Mouse (Mus musculus): ENCODE measurements around the gene Slc15a1.
A peak's percentile ranks its signal among the peaks of the same experiment; 100 is the strongest.

Gene Slc15a1

DNA sequence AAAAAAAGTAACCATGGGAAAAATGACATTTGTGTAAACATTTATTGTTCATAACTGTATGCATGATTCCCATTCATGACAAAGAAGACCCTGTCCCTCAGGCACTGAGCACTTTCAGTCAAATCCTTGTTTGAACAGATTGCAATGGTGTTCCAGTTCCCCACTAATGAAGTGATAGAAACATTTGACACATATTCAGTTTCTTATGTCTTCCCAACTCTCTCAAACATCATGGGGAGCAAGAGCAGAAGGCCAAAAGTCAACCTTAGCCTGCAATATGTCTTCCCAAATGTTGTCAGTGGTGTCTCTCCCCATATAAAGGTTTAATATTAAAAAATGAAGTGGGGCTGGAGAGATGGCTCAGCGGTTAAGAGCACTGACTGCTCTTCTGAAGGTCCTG, 19.3 kb downstream of the Slc15a1 start:
- no peak for DNase-seq

DNA sequence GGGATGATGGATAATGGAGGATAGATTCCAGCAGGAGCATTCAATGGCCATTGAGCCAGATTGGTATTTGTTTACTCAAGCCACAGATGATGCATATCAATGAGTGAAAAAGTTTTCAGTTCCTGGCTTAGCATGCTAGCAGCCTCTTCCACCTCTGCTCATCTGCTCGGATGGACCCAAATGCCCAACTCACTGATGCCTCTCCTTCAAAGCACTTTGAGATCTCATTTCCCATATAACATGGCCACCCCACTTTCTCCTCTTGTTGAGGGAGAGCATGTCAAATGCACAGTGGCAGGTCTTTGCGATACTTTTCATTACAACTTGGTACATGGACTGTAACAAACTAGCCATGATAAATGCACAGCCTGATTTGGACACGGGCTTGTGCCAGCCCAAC, 20.6 kb downstream of the Slc15a1 start:
- DNase-seq: no peak

DNA sequence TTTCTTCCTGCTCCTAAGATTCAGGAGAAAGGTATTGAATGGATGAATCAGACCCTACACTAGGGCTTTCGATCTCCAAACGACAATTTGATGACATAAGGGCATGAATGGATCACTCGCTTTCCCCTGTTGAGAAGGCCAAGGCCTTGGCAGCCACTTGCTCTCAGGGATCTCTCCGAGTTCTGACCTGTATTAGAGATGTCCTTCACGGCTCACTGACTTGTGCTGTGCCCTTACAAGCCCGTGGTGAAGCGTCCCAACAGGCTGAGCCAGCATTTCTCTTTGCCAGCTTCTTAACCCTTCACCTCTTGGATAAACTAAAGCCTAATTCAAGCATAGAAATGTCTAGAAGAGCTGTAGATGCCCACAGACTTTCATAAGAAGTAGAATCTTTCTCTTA, 22.9 kb downstream of the Slc15a1 start:
- no peak for DNase-seq

DNA sequence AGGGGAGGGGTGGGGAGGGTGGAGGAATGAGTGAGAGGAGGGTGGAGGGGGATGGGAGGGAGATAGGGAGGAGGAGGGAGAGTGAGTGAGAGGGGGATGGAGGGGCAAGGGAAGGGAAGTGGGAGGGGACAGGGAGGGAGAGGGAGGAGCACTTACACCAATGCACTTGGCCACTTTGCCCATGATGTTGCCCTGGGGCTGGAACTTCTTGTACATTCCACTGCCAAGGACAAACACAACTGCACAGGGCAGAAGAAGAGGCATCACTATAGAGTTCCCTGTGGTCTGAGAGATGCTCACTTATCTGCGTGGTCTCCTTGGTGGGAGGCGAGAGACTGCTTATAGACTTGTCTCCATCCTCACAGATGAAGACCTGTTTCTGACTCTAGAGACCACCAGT, 23.5 kb downstream of the Slc15a1 start:
- no peak for DNase-seq

DNA sequence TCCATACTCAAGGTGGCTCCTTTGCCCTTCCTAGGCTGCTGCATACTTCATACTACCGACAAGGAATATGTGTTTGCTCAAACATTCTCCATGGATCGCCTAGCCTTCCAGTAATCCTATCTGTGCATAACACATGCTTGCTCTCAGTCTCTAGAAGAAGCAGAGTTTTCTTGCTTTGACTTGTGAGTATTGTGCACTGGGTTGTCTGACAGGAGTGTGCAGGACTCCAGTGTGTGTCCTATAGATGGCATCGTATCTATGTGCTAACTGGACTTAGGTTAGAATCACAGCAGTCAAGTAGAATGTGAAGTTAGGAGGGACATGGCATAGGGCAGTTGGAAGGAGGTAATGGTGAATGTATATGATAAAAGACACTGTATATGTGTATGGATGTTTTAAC, 26.0 kb downstream of the Slc15a1 start:
- no peak for DNase-seq

DNA sequence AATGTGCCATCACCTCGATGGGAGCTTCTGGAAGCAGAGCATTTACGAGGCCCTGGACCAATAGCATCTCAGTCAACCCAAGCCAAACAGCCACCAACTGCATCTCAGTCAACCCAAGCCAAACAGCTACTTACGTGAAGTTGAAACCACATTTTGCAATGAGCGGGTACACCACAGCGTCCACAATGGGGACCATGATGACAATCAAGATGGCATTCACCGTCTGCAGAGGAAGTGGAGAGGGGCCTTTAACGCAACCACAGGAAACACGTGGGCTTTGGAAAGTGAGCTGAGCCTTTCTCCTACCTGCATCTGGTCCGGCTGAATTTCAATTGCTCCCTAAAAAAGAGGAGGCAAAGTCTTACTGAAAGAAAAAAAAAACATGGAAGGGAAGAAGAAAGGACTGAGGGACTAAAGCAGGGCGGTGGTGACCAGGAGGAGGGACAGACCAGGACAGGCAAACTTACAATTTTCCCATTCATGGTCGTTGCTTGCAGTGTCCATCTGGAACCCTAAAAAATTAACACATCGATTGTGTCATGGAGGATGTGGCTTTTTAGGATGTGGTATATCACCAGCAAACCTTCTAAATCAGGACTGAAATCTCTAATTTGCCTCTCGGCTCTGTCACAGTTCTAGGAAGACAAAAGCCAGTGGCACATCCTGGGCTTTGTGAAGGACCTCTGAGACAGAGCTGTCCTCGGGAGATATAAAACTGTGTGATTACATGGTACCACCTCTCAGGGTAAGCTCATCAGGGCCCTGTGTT, 26.9 kb downstream of the Slc15a1 start:
- no peak for DNase-seq

DNA sequence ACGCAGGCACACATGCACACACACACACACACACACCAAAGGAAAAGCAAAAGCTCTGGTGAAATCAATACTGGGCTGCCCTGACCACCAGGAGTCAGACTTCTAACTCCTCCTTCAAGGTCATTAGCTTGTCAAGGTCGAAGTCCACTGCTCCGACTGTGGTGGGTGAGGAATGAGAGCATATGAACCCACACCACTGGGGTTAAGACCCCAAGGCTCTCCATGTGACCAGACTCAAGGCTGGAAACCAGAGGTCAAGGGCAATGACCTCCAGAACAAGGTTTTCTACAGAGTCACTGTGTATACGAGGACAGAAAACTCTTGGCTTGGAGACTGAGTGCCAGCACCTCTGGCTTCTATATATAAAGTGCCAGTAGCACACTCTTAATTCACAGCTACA, 31.2 kb downstream of the Slc15a1 start:
- DNase-seq: no peak

DNA sequence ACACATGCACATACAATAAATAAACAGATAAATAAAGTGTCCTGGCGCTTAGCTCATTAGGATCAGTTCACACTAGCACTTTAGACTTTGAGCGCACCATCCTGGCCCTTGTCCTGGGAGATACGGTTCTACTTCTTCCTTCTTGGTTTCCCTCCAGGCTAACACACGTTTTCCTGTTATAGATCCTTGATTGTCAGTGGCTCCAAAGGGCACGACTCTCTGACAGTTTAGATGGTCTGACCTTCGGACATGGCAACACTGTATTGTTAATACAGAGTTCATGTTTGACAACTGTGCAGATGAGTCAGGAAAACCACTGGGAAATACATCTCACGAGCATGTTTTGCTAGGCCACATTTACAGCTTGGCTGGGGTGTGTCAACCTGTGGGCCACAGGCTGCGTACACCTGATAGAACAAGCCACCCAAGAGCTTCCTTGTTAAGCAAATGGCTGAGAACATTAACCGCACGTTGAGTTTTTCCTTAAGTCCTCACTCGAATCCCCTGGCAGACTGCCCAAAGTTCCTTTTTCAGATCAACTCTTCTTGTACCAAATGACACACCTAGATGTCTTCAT, 33.4 kb downstream of the Slc15a1 start:
- DNase-seq: no peak

DNA sequence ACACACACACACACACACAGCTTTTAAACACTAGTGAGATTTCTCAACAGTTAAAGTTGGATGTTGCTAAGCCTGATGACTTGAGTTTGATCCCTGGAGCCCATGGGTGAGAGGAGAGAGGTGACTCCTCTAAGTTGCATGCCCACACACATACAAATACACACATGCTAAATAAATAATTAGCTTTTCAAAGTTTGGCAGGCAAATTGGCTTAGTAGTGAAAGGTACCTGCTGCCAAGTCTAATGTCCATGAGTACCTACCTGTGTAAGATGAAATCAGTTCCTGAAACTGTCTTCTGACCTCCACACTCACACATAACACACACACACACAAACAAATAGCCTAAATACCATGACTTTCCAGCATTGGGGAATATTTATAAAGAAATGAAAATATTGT, 35.5 kb downstream of the Slc15a1 start:
- no peak for DNase-seq

DNA sequence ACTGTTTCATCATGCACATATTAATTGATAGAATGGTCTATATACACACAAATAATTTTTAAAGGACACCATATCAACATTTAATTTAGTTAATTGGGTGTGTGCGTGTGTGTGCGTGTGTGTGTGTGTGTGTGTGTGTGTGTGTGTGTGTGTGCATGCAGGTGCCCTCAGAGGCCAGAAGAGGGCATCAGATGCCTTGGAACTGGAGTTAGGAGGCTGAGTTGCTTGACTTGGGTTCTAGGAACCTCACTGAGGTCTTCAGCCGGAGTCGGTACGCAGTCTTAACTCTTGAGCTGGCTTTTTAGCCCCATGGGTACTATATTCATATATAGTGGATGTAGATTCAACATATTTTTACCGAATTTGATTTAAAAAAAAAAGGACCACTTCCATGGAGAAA, 37.4 kb downstream of the Slc15a1 start:
- no peak for DNase-seq

DNA sequence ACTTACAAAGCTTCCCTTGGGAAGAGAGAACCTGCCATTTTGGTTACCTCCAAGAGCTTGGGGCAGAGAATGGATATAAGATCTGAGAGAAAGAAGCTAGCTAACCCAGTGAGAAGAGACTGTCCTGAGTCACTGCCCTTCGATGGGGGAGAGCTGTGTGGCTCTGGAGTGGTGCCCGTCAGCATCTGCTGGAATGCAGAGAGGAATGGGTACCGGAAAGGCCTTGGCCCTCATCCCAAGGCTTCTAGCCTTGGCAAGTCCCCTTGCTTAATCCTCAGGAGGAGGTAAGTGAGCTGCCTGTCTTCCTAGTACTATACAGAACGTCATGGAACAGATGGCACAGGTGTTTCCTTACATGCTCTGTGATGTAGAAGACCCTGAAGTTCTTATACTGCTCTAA, 38.6 kb downstream of the Slc15a1 start:
- no peak for DNase-seq

DNA sequence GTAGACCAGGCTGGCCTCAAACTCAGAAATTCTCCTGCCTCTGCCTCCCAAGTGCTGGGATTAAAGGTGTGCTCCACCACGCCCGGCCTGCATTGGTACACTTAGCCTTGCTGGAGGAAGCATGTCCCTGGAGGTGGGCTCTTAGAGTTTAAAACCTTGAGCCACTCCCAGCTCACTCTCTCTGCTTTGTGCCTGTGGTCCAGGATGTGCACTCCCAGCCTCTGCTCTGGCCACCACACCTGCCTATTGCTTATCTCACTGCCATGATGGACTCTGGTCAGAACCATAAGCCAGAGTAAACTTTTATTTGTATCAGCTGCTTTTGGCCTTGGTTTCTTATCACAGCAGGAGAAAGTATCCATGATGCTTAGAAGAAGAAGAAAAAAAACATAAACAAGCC, 40.7 kb downstream of the Slc15a1 start:
- DNase-seq: no peak

DNA sequence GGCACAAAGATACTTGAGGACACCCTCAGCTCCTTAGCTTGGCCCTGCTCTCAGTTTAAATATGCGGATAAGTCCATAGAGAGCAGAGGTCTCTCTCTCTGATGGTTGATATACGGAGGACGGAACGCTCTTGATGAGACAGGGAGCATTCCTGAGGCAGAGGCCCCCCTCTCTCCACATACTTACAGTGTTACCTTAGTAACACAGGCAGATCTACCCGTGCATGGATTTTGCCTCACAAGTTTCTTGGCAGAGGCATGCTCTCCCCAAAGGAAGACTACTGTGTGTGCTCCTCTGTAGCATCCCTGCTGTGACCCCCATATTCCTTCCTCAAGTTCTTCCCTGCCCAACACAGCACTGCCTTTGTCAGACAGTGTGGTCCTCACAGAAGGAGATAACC, 42.3 kb downstream of the Slc15a1 start:
- DNase-seq: no peak

DNA sequence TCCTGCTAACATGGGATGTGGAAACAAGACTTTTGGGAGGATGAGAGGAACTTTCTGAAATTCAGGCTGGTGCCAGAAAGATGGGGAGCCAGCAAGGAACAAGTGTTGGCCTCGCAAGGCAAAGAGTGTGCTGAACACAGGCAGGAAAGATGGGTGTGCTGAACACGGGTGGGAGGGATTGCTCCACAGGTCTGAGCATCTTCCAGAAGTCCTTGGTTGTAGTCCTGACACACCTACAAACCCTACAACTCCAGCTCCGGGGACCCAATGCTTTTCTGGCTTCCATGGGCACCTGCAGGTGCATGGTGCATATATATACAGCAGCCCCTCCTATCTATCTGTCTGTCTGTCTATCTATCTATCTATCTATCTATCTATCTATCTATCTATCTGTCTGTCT, 44.1 kb downstream of the Slc15a1 start:
- DNase-seq: no peak

DNA sequence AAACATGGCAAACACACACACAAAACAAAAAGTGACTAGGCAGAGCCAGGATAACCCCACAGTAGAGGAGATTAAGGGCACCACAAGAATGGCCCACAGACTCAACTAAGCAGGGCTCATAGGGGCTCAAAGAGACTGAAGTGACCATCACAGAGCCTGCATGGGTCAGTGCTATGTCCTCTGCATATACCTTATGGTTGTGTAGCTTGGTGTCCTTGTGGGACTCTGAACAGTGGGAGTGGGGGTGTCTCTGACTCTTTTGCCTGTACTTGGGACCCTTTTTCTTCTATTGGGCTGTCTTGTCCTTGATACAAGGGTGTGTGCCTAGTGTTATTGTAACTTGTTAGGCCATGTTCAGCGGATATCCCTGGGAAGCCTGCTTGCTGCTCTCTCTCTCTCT, 46.5 kb downstream of the Slc15a1 start:
- no peak for DNase-seq

DNA sequence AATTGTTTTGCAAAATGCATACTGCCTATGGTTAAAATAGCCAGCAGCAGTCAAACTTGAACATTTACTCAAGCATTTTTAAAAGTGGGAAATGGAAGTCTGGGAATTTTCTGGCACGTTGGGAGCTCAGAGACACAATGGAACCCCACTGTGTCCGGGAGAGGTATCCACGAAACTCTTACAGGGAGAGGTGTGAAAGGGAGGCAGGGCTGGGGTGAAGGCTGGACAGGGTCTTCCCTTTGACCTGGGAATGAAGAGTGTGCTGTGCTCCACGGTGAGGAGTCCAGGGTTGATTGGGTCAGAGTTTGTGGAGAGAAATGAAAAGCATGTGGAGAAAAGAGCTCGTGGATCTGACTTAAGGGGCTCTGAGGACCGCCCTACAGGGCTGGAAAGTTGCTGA, 47.5 kb downstream of the Slc15a1 start:
- no peak for DNase-seq

DNA sequence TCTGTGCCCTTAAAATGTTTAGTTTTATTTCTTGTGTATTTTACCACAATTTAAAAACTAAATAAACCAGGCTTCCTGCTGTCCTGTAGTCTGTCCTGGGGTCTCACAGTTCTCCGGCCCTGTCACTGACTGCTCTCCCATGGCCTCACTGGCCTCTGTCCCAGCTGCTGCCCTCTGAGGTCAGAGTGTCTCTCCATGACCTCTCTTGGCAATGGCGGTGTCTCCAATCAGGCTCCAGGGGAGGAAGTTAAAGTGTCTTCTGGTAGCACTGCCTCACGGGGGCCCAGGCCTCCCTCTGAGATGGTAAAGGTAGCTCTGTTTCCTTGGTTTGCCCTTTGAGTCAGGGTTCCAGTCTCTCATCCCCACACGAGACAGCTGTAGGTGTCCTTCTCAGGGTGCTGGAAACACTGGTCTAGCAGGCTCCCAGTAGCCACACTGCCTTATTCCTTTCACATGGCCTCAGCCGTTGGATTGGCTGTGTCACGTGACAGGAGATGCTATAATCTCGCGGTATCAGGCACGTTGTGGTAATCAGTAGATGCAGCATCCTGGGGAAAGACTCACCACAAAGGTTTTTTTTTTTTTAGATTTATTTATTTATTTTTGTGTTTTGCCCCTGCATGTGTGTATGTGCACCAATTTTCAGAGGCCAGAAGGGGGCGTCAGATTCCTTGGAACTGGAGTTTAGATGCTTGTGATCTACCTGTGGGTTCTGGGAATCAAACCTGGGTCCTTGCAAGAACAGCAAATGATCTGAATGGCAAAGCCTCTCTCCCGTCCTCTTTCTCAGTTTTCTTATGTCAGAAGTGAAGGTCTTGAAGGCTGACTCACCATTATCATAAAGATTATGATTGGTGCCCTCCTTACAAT, 48.4 kb downstream of the Slc15a1 start:
- no peak for DNase-seq

DNA sequence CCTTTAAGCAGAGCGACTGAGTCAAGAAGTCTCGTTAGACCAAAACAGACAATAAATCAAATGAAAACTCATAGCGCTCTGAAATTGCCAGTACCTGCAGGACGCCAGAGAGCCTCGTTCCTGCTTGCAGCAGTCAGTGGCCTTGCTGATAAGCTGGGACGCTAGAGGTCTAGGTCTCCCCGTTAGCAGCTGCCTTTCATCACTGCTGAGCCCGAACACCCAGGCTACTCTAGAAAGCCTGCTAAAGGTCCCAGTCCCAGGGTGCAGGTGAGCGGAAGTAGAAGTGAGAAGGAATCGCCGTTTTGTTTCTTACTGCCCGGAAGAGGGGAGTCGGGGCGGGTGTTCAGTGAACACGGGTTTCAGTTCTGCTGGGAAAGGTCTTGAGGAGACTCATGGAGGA, 49.1 kb downstream of the Slc15a1 start:
- no peak for DNase-seq

DNA sequence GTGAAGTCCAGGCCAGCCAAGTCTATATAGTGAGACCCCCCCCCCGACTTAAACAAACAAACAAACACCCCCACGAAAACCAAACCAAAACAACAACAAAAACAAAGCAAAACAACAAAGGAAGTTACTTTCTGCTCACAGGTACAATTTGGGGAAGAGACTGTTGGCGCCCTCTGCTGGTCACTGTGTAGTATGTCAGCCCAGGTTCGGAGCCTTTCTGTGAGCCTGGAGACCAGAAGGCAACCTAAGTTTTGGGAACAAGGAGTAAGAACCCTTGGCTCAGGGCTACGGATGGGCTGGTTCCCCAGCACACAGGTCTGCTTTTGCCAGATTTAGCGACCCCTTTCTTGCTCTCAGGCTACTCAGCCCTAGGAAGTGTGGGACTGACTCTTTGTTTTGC, 49.5 kb downstream of the Slc15a1 start:
- peak; percentile 48 to 68 for DNase-seq

DNA sequence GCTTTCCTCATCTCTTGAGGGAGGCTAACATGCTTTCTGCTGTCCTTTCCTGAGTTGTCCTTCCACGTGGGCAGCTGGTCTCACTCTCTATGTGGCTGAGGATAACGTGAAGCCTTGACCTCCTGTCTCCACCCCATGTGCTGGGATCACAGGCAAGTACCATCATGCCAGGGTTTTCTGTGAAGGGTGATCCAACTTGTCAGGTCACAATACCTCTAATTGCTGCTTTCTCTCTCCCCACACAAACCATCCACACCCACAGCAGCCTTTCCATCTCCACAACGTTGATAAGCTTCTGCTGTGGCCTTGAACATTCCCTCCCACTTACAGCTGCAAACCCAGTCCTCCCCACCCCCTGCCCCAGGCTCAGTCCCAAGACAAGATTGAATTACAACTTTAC, 51.9 kb downstream of the Slc15a1 start:
- DNase-seq: no peak

DNA sequence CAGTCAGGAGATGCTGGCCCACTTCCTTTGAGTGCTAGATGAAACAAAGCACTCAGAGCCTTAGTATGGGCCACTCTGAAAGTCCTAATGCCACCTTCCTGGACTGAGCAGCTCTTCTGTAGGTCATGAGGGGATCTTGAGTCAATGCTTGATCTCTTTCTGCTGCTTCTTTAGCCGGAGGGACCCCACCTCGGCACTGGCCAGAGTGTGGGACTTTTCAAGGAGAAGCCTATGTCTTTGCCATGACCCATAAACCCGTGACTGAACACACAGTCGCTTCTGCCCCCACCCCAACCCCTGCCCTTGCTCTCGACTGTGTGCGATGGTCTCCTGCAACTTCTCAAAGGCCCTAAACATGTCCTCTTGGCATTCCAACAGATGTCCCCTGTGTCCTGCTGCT, 52.8 kb downstream of the Slc15a1 start:
- no peak for DNase-seq

DNA sequence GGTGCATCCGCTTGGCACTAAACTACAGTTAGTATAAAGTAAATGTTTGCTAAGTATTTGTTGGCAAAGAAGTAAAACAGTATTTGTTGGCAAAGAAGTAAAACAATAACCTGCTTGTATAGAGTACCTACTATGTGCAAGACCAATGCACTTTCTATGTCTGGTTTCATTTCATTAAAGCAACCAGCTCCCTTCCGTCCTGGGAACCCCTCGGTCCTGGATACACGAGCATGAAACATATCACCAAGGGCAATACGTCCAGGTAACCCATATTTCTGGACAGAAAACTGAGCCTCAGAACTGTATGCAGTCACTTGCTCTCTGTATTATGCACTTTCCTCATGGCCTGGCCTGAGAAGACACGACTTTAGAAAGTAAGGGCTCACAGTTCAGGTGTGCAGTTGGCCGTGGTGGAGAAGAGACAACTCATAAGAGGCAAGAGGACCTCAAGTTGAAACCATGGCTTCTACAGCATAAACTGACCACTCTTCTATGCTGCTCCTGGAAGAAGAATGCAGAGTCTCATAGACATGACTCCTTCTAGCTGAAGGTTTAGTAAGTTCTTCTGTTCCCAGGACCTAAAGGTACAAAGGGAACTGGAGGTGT, 53.5 kb downstream of the Slc15a1 start:
- DNase-seq: no peak

Measured in cerebellum, postnatal 36 days (tissue).